Mouse (Mus musculus) gastrocnemius, postnatal 10 days (tissue): ENCODE measurements at regions not wholly inside any gene's neighbourhood (a gene's known extent, or its start where the extent isn't known, plus 50 kb on each side); places are given as distances from the start of the nearest gene placed in this dataset.

Source experiments
- DNase-seq: peaks from one replicate; pipeline ENCODE4 v3.0.0; 2021; ENCODE audit warnings: mixed read lengths

DNA sequence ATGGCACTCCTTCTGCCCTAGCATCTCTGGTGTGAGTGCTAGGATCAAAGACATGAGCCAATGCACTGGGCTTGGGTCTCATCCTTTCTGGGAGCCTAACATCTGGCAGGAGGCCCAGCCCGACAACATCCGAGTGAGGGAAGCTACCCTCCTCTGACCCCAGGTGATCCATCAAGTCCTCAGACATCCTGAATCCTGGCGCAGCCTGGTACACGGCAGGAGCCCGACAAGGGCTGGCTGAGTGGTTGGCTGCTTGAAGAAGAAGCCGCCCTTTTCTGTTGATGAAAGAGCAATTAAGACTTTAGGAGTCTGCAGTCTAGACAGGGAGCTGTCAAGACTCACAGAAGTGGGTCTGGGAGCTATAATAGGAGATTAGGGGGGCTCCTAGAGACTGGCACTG lies 342.1 kb downstream of the Rps24 start:
- DNase-seq: no peak

DNA sequence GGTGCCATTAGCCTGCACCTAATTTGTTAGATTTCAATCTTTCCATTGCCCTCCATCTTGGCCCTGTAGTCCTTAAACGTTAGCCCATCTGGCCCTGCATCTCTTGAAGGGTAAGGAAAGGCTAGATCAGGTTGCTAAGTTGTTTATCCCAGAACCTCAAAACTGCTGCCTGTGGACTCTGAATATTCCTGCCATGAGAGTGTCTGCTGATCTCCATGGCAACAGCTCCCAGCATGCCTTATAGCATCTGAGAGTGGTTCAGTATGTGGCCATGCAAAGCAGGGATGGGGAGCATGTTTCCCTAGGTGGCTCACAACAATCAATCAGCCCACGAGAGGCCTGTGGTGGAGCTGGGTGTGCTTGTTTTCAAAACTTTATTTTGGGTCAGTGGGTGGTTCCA lies 346.3 kb downstream of the Rps24 start:
- DNase-seq: no peak

- no peak for DNase-seq
These were observed 351.3 kb downstream of the Rps24 start for GRCm38 (mm10) chr14:24838219-24838618.

GRCm38 (mm10) chr14:24839056-24839455 lies 352.1 kb downstream of the Rps24 start:
- DNase-seq: no peak

DNA sequence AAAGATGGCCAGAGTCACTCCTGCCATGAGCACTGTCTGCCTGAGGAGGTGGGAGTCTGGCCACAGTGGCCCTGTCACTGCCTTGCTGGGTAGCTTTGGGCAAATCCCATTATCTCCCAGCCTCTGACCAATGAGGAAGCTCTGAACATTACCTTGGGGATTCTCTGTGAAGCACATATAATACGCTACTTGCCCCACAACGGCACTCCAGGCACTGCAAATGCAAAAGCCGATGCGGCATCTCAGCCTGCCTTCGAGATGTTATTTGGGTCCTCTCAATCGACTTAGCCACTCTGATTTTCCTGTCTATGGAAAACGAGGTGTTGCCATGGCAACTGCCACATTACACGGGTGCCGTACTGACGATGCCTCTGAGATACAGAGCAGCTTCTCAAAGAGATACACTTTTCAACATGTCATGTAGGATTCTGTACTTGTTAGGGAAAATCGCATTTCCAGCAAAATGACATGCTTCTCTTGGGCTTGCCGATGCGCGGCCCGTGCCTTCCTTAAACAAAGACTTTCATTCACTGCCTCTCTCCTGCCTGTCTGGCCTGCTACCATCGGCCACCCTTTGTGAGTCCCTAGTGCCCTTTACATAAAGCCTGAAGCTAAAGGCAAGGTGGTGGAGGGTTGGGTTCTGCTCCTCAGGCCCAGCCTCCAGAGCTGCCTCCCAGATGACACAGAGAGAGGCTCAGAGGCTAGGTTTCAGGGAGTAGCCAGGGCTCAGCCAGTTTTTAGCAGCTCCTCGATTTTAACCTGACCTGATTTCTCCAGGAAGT lies 355.0 kb downstream of the Rps24 start:
- DNase-seq: no peak

DNA sequence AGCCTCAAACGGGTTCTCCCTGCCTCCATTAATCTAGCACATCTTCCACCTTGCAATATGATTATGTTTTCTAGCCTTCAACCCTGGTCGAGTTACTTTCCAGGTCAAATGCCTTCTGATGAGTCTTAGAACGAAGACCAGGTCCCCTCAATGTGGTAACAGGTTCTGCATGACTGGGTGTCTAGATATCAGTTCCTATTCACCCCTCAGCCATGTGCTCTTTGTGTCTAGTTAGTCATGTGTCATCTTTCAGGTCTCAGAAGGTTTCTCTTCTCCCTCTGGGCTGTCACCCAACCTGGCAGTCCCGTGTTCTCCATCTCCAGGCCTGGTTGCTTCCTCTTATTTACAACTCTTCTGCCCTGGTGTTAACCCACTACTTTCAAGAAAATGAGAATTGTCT lies 356.7 kb downstream of the Rps24 start:
- DNase-seq: no peak

DNA sequence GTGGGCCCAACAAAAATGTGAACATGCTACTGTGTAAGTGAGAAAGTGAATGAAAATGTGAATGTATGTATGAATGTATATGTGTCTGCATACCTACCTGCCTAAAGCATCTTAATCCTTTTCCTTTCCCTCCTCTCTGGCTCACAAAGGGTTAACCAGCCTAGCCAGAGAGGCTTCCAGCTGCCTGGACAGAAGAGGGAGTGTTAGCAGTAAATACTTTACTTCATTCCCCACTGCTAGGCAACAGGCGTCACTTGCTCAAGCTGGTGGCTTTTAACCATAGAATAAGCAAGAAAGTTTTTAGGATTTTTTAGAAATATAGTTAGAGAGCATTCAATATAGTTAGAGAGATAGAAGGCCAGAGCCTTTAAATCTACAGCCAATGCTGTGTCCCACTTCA lies 363.6 kb downstream of the Rps24 start:
- DNase-seq: no peak

DNA sequence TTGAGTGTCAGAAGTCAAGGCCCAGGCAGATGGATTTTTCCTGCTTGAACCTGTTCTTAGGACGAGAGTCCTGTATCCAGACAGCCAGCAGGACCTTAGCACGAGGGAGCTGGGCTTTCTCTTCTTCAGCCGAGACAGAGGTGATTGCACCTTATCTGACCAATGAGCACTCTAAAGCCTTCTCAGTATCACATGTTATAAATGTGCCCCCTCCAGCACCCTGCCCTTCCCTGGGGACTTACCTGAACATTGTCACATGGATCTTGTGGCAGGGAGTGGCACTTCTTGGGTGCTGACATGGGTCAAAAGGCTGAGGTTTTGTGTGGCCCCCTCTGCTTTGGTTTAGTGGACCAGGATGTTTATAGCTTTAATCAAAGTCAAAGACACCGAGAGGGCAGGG lies 367.5 kb downstream of the Rps24 start:
- DNase-seq: no peak

DNA sequence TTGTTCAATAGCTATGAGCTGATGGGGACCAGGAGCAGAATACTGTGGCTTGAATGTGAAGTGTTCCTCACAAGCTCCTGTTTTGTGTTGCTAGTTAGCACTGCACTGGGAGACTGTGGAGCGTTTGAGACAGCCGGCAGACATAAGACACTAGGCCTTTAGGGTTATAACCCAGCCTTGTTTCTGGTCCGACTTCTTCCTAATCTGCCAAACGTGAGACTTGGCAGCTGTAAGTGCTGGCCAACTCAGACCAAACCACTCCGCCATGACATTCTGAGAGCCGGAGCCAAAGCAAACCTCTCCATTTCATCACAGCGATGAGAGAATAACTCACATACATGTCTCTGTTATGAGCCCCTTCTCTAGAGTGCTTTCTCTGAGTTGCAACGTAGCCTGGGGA lies 375.2 kb downstream of the Rps24 start:
- DNase-seq: no peak

GRCm38 (mm10) chr14:24862661-24863060 lies 375.7 kb downstream of the Rps24 start:
- DNase-seq: no peak

- DNase-seq: peak; percentile 4
These were observed 376.2 kb downstream of the Rps24 start for GRCm38 (mm10) chr14:24863116-24863515.

DNA sequence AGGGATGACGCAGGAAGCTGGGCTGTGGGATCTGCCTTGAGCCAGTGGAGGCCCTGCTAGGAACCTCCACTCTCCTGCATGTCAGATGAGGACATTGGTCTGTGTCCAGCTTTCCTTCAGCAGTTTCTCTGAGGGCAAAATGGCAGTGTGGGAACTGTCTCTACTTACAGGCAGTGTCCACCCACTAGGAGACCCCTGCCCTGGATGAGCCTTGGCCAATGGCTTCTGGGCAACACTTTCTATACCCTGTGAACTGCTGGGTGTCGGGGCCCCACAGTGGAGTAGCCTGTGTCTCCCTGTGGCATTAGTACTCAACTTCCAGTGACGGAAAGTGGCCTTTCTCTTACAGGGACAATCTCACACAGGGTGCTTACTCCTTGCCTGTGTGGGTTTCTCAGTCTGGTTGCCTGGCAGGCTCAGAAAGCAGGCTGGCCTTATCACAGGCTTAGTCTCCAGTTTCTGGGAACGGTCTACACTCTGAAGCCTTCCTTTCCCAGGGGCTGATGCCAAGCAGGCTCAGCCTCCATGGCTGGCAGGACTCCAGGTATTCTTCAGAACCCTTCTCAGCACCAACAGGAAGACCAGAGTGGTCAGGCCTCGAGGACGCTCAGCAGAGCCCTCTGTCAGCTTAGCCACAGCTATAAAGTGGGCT lies 378.8 kb downstream of the Rps24 start:
- DNase-seq: no peak

- DNase-seq: no peak
These were observed 380.9 kb downstream of the Rps24 start for GRCm38 (mm10) chr14:24867816-24868215.

DNA sequence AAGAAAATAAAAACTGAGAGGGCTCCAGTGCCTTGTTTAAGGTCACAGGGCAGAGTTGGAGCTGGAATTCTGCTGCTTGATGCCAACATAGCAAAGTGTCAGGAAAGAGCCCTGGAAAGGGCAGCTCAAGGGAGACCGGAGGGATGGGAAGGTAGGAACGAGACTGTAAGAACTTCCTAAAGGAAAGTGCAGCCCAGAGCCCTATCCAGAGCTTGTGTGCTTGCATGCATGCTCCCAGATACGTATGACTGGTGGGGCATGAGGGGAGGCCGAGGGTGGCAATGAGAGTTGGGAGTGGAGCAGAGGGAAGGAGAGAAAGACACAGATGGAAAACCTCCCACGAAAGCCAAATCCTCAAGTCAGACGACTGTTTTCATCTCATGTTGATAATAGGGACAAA lies 381.8 kb downstream of the Rps24 start:
- no peak for DNase-seq

GRCm38 (mm10) chr14:24870246-24870645 lies 383.3 kb downstream of the Rps24 start:
- peak; percentile 1 for DNase-seq

- DNase-seq: peak; percentile 6
These were observed 384.6 kb downstream of the Rps24 start for GRCm38 (mm10) chr14:24871392-24871998.

DNA sequence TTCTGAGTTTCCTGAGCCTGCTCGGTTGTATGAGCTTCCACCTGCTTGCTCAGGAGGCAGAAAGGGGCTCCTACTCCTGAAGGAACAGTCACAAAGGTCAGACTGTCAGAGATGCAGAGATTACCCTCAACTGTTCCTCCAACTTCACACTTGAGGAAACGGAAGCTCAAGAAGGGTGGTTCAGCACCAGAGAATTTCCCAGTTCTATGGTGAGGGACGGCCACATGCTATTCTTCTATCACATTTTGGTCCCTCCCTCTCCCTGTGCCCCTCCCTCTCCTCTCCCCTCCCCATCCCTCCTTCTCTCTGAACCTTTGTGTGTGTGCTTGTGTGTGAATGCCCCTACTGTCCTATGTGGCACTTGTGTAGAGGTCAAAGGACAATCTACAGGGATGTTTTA lies 386.0 kb downstream of the Rps24 start:
- DNase-seq: no peak

- no peak for DNase-seq
These were observed 386.5 kb downstream of the Rps24 start for GRCm38 (mm10) chr14:24873406-24873805.

GRCm38 (mm10) chr14:24874426-24875155 lies 387.7 kb downstream of the Rps24 start:
- DNase-seq: no peak

- DNase-seq: no peak
These were observed 388.2 kb downstream of the Rps24 start for GRCm38 (mm10) chr14:24875156-24875545.

- no peak for DNase-seq
These were observed 389.0 kb downstream of the Rps24 start for GRCm38 (mm10) chr14:24875934-24876333.

DNA sequence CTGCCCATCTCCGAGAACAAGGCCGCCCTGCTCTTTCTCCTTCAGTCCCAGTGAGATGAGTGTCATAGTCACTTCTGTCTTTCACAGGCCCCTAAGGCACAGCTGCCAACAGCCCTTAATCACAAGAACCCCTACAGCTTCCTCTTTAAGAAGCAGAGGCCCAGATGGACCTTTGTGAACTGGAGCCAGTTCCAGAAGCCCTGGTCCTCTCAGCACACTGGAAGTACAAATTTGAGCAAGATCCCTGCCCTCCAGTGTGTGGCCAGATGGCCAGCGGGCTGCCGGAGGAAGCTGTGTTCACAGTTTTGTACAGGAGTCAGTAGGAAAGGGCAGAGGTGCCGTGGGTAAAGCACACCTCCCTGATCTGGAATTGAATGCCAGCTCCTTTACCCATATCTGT lies 389.6 kb downstream of the Rps24 start:
- DNase-seq: no peak

DNA sequence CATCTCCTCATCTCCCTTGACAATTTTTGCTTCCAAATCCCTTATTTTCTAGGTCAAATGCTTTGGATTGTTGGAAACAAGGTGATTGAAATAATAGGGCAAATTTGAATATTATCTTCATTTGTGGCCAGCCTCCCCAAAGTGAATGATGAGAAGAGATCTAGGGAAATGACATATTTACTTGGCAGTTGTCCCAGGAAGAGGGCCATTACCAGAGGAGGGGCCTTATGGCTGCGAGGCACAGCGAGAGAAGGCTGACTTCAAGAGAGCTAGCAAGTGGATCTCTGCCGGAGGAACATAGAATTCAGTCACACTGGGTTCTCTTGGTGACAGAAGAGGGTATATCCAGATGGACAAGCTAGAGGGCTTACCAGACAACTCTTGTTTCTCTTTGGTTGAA lies 390.9 kb downstream of the Rps24 start:
- DNase-seq: no peak
